ENCODE assay signal across 21 mouse cellular contexts in the genomic region with DNA sequence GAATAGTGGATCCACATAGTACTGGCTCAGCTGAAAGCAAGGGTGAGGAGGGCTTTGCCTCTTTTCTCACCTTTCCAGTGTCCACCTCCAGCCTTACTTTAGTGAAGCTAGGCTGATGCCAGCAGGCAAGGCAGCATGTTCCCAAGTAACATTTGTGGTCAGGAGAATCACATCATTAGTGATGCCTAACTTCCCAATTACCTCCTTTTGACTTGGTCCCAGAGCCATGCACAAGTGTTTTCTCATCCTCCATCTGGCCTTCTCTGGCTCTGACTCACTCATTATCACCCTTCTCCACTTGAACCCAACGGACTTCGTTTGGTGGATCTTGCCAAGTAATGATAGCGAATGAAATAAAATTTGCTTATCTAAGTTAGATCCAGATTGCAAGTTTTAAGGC.
DNase-seq lines count a peak whose midpoint lies in the region; ATAC-seq lines count a peak whose summit lies in the region.
"Had no signal": no experiment of that assay in that cellular context is flagged by ENCODE, and none has a peak within 500 bp of the region (broad histone marks: within the 10 kb centered on the region; RNA-seq: fewer than 3 reads in every experiment).

No protein-coding gene starts in this region.

- H3K4me2 ChIP-seq in lung, embryonic 15.5 days, result no peak overlapping the region
- no peak overlapping the region for H3K4me2 ChIP-seq in heart, embryonic 16.5 days (ENCODE audit: low read depth, low read length)
- H3K4me2 ChIP-seq: embryonic facial prominence, embryonic 15.5 days had no signal

- intact Hi-C loops in heart, postnatal 14 days (cut with DNase I), result loop anchor here (10.0 kb wide), 1 partner anchor 230 kb away; no protein-coding TSS in a partner anchor

- DNase-seq in cerebellum, postnatal 14 days, result peak; percentile 26 to 63
- no peak for DNase-seq in cerebellum, adult 9-11 months
- DNase-seq in heart, adult 9 months (ENCODE audit: low spot score in 2 of 2), result peak; percentile 33 to 53
- DNase-seq in heart, postnatal 14 days, result no peak
- DNase-seq in lung, postnatal 14 days, result no peak
- no peak for DNase-seq in testis, postnatal 10 days (ENCODE audit: low spot score)
- DNase-seq: adrenal gland, postnatal 25 days; cerebellum, adult 9-10 months; gastrocnemius, postnatal 14 days; kidney, adult 2 months; kidney, postnatal 10 days; layer of hippocampus, postnatal 36 days; liver, postnatal 0 days; lung, postnatal 4 days; right cerebral cortex, adult 18-20 months had no signal

- no peaks in the 10 kb centered on the region for H3K36me3 ChIP-seq in lung, embryonic 15.5 days
- no peaks in the 10 kb centered on the region for H3K36me3 ChIP-seq in heart, embryonic 16.5 days (ENCODE audit: control insufficient read depth, insufficient read depth)
- H3K36me3 ChIP-seq: embryonic facial prominence, embryonic 15.5 days; G1E; limb, embryonic 10.5 days had no signal

- no peak for ATAC-seq in lung, embryonic 15.5 days (ENCODE audit: borderline replicate concordance, extremely low read depth, low FRiP score, low TSS enrichment)
- ATAC-seq in heart, embryonic 16.5 days (replicated peaks; ENCODE audit: extremely low read depth, insufficient read depth, low FRiP score), result no peak
- ATAC-seq: liver, postnatal 0 days had no signal

- H3K4me3 ChIP-seq in lung, embryonic 15.5 days, result no peak overlapping the region
- H3K4me3 ChIP-seq in heart, embryonic 16.5 days (ENCODE audit: low read length), result no peak overlapping the region
- H3K4me3 ChIP-seq: embryonic facial prominence, embryonic 15.5 days; limb, embryonic 10.5 days had no signal

- H3K27me3 ChIP-seq in lung, embryonic 15.5 days, result no peaks in the 10 kb centered on the region
- no peaks in the 10 kb centered on the region for H3K27me3 ChIP-seq in heart, embryonic 16.5 days (ENCODE audit: control insufficient read depth, insufficient read depth, low read length)
- H3K27me3 ChIP-seq: embryonic facial prominence, embryonic 15.5 days had no signal

- peaks cover 28% of the 10 kb centered on the region for H3K4me1 ChIP-seq in lung, embryonic 15.5 days
- peaks cover 59% of the 10 kb centered on the region for H3K4me1 ChIP-seq in heart, embryonic 16.5 days (ENCODE audit: control insufficient read depth, insufficient read depth, low read length)
- H3K4me1 ChIP-seq: embryonic facial prominence, embryonic 15.5 days; limb, embryonic 10.5 days had no signal

- no peaks in the 10 kb centered on the region for H3K9me3 ChIP-seq in lung, embryonic 15.5 days
- no peaks in the 10 kb centered on the region for H3K9me3 ChIP-seq in heart, embryonic 16.5 days (replicated peaks; ENCODE audit: control insufficient read depth, low read length)
- H3K9me3 ChIP-seq: embryonic facial prominence, embryonic 15.5 days; G1E; limb, embryonic 10.5 days had no signal

- 0 out of 2 replicates have a peak overlapping the region, but pooled peaks have one; percentile 41 for H3K27ac ChIP-seq in lung, embryonic 15.5 days
- peak overlapping the region; percentile 76 for H3K27ac ChIP-seq in heart, embryonic 16.5 days (ENCODE audit: low read length)
- H3K27ac ChIP-seq: embryonic facial prominence, embryonic 15.5 days; limb, embryonic 10.5 days; stomach, postnatal 0 days had no signal

- WGBS in lung, embryonic 15.5 days, result 79% methylated on average over 3 of the region's 3 CpGs
- 34% methylated on average over 3 of the region's 3 CpGs for WGBS in heart, embryonic 16.5 days

- no peak overlapping the region for H3K9ac ChIP-seq in lung, embryonic 15.5 days
- peak overlapping the region; percentile 15; the same call in 1 of the 2 replicates for H3K9ac ChIP-seq in heart, embryonic 16.5 days (ENCODE audit: low read length)
- H3K9ac ChIP-seq: embryonic facial prominence, embryonic 15.5 days; liver, postnatal 0 days had no signal

Comparison
In these comparisons a context has a peak if more than half of its experiments do, and no peak if none do; other contexts are left out.
1. DNase-seq: peak in cerebellum, postnatal 14 days (2 of 2) and heart, adult 9 months (2 of 2); none in cerebellum, adult 9-11 months (single experiment), heart, postnatal 14 days (0 of 2), lung, postnatal 14 days (single experiment) and testis, postnatal 10 days (single experiment).